Mouse (Mus musculus): ENCODE results near the gene Lrrc4c.

DNA sequence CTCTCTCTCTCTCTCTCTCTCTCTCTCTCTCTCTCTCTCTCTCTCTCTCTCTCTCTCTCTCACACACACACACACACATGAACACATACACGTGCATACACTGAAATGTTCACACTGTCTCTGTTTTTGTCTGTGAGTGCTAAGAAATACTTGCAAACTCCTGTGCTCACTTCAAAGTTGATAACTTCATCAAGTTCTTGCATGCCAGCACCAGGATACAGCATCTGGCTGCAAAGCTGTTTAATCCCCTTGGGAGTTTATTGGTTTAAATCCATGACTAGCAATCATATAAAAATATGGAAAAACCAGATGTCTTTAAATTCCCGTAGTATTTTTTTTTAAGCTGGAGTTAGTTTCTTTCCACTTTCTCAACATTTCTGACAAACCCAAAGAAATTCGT is 1052.0 kb downstream of the Lrrc4c start:
- TF ChIP-seq CTCF (IDR thresholded peaks at IDR 0.05; ENCODE audit: extremely low read depth, insufficient read depth, low read length) (no peak), POLR2A (IDR thresholded peaks at IDR 0.05; ENCODE audit: extremely low read depth, insufficient read depth, low read length) (no peak)
